Mouse (Mus musculus) retina, adult 2 months (tissue): ENCODE measurements around the gene Acox2.
"Not testable (repeated sequence)": the region's sequence is repeated elsewhere in the genome, so short reads cannot be mapped to it uniquely, and the experiment has no call there.

ENCODE experiments used
- DNase-seq: peaks from one replicate; pipeline ENCODE4 v3.0.0-alpha.2; 2012; ENCODE audit warnings: low read depth, low spot score

Acox2 gene

GRCm38 (mm10) chr14:8259166-8259565, at the start of gene Acox2:
Acox2 (minus strand) TSS chr14:8259353.
- no peak for DNase-seq

DNA sequence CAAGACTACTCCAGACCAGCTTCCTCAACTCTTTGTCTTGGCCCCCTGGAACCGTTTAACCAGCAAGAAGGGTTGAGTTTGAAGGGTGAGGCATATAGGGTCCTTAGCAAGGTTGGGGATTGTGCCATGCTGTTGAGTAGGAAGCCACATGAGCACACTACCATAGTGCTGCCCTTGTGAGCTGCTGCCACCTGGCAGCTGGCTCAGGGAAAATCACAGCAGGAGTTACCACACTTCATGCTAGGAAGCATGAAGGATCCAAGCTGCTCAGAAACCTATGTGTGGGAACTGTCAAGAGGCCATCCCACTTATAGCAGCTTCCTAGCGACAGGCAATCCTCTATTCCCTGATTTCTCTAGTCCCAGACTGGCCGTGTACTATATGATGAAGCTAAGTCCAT, 49.5 kb upstream of the Acox2 start:
- no peak for DNase-seq

- DNase-seq = no peak
These were observed 47.7 kb upstream of the Acox2 start for GRCm38 (mm10) chr14:8306884-8307283.

- no peak for DNase-seq
These were observed 45.9 kb upstream of the Acox2 start for GRCm38 (mm10) chr14:8305014-8305413.

DNA sequence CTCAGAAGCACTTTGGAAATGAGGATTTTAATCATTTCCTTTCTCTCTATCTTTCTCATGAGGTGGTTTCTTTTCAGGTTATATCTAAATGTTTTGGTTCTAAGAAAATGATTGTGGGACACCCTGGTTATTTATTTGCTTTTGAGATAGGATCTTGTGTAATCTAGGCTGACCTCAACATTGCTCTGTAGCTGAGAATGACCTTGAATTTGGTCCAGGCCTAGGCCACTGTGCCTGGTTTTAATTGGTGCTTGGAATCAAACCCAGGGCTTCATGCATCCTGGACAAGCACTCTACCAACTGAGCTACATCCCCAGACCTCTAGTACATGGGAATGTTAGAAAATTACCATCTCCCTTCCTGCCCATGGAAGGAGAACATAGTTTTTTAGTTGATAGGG, 44.9 kb upstream of the Acox2 start:
- no peak for DNase-seq

- no peak for DNase-seq
These were observed 43.5 kb upstream of the Acox2 start for GRCm38 (mm10) chr14:8302687-8303086.

GRCm38 (mm10) chr14:8300281-8300680, 41.1 kb upstream of the Acox2 start:
- no peak for DNase-seq

GRCm38 (mm10) chr14:8297889-8298293, 38.7 kb upstream of the Acox2 start:
- DNase-seq = no peak

GRCm38 (mm10) chr14:8294257-8294656, 35.1 kb upstream of the Acox2 start:
- DNase-seq = no peak

- not testable (repeated sequence) for DNase-seq
These were observed 27.4 kb upstream of the Acox2 start for GRCm38 (mm10) chr14:8286595-8286994.

DNA sequence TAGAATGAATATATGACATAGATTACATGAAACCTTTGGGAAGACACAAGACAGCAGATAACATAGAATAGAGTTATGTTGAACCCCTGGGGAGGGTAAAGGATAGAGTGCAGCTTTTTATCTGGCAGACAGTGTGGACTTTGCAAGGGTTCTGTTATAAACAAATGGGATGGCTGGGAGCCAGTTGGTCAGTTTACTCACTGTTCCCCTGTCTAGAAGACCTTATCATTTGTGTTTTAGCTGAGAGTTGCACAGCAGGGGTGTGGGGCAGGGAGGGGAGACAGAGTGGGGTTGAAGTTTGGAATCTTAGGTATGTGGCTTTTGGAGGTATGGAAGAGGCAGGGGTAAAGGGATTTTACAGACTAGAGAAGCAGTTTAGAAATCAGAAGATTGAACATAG, 24.6 kb upstream of the Acox2 start:
- DNase-seq = no peak

GRCm38 (mm10) chr14:8271281-8271680, 12.1 kb upstream of the Acox2 start:
- not testable (repeated sequence) for DNase-seq

GRCm38 (mm10) chr14:8264378-8264777, 5.2 kb upstream of the Acox2 start:
- DNase-seq = no peak

DNA sequence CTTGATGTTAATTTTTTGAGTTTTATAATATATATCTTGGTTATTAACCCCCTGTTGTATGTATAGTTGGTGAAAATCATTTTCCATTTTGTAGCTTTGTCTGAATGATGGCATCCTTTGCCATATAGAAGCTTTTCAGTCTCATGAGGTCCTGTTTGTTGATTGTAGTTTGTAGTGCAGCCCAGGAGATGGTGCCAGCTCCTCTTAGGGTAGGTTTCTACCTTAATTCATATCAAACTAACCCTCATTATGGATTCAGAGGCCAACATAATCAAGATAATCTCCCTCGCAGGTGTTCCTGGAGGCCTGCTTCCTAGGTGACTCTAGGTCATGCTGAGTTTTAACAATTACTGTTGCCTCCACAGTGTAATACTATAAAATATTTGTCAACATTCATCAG, 3.1 kb upstream of the Acox2 start:
- DNase-seq = no peak

DNA sequence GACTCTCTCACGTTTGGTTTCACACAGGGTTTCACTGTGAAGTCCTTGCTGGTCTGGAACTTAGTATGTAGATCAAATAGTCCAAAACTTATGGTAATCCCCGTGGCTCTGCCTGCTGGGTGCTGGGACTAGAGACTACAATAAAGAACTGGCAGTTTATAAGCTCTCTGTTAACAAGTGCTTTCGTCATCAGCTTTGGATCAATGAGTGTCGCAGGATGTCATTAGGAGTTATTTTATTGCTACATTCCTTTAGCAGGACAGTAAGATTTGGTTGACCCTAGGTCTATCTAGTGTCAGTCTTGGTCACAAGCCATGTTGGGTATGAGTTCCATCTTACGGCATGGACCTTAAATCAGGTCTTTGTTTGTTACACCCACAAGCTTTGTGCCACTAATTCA, 1.1 kb upstream of the Acox2 start:
- DNase-seq = no peak

DNA sequence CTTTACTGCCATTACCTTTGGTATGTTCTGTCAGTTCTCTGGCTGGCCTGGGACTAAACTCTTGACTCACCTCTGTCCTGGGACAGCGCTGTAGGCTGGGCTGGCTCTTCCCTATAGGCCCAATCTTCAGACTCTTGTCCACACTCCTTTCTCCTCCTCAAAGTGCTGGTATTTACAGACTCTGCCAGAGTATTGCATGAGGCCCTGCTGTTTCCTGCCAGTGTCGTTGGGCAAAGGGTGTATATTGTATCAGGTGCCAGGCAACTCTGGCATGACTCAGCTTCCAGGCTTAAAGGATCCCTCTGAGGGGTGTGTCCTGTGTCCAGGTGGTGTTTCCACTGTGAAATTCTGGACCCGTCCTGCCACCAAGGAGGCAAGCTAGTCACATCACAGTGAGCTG, 401 bp downstream of the Acox2 start:
- DNase-seq = no peak

GRCm38 (mm10) chr14:8258335-8258627, 872 bp downstream of the Acox2 start:
- DNase-seq = no peak

DNA sequence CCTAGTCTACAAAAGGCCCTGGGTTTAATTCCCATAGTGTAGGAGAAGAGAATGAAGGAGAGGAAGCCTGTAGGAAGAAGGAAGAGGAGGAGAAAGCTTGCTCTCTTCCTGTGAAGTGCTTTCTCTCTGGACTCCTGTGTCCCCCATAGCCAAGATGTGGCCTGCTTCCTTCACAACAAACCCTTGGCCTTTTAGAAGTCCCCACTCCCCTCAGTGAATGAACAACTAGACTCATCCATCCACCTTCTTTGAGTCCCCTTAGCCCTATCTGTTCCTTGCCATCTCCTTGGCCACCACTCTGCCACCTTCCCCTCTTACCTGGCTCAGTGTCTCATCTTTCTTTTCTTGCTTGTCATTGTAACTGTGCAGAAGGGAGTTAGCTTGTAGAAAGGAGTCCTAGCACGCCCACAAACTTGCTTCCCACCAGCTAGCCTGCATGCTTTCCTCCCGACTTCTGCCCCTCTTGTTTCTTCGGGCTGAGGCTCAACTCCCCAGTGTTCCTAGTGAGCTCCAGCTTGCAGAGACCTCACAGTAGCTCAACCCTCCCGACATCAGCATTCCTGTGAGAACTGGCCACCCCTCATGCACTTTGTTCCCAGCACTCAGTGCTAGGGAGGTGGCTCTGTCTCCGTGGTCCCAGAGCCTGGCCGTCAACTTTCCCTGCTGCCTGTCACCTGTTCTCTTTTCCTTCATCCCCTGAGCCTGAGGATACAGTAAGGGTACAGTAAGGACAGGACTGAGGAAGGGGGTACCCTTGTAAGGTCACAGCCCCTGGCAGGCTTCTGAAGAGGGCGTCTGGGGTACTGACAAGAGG, 1.4 kb downstream of the Acox2 start:
- no peak for DNase-seq

DNA sequence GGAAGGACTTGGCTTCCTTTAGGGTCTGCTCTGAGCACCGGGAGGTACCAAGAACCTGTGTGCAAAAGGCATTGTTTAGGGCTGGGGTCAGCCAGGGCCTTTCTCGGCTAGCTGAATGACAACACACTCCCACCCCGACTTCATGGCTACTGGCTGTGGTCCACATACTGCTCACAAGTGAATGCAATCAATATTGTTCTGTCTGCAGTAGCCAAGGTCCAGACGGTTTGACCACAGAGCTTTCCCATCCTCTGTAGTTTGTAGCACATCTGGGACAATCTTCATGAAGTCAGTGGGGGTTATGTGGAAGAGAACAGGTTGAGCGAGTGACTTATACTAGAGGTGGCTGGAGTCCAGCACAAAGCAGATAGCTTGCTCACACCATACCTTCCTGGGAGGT, 2.3 kb downstream of the Acox2 start:
- no peak for DNase-seq

GRCm38 (mm10) chr14:8256072-8256471, 3.1 kb downstream of the Acox2 start:
- no peak for DNase-seq

DNA sequence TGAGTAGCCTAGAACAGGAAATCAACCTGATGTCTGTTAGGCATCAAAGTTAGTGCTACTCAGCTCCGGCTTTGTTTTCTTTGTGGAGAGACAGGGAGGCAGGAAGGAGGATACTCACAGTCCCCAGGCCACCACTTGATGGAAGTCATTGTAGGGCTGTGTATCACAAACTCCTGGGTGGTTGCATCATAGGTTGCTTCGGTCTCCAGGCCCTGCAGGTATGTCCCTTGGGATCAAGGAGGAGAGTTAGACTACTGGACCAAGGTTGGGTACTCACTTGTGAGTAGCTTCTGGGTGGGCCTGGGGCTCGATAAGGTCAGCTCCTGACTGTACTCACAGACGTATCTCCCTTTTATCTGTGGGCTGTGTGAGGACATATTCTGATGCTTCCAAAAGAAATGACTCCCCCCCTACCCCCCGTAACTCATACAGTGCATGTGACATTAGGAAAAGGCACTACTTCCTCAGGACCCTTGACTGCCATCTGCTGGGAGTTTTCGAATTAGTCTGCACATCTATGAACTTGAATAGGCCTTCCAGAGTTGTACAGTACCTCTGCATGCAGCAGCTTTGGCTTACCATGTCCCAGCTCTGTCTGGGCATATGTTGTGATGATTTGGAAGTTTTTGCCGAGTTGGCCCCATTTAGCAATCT, 4.0 kb downstream of the Acox2 start:
- DNase-seq = peak; percentile 33

GRCm38 (mm10) chr14:8251330-8251885, 7.7 kb downstream of the Acox2 start:
- DNase-seq = no peak
